Mouse (Mus musculus) gastrocnemius, adult 8-10 months (tissue): Measurements from ENCODE around the gene Cfap45. TPM values are rescaled to one million over a fixed set of nuclear protein-coding genes. Genes with fewer than 3 reads are reported as not detected.

ENCODE experiments used
- DNase-seq, 2 experiments: peaks; one replicate each; pipeline ENCODE4 v3.0.0; 2022; ENCODE audit warnings: low spot score in 2 of 2
- total RNA-seq, 4 experiments: library from RNA; stranded (reverse); gene quantifications; 2 replicates each; pipeline ENCODE4 v1.2.4; 2022

Cfap45 gene
- not detected for total RNA-seq

DNA sequence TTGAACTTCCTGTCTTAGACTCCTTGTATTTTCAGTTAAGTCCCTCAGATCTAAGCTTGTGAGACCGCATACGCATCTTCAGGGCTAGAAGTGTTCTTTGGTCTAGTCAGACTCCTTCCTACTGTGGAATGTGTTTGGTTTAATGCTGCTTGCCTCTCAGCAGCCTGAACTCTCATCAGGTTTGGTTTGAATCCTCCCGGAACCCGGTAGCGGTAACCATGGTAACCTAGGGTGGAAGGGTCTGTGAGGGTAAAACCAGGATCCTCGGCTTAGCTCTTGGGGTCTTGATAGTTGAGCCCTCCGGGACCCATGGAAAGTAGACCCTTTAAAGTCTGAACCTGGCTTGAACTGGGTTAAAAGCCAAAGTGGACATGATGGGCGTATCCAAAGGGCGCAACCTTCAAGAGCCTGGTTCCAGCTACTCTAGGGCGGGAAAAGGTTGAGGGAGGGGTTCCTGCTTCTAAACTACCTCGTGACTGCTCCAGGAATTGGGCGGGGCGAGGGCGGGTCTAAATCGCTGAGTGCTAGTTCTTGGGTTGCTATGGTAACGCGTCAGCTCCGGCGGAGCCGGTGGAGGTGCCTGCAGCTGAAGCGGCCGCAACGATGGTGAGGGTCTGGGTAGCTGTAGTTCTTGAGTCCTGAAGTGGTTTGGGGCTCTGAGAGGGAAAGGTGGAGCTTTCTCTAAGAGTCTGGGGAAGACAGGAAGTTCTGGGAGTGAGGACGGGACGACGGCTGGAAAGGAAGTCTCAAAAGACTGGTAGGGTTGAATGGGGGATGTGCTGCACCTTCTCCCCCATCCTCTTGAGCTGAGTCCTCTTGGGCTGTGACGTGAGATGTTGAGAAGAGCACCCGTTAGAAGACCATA is at the start of gene Cfap45:
Gene Cfap45 (plus strand): TSS at position 226 of the 865 bp plus-strand sequence.
- peak; percentile 43 to 60 for DNase-seq

GRCm38 (mm10) chr1:172472909-172473308 is 47.7 kb upstream of the Cfap45 start:
- DNase-seq, result no peak

GRCm38 (mm10) chr1:172474196-172474595 is 46.4 kb upstream of the Cfap45 start:
- no peak for DNase-seq

GRCm38 (mm10) chr1:172475054-172475741 is 45.4 kb upstream of the Cfap45 start, which contains the start of gene Slamf9:
TSS of gene Slamf9 (plus strand) at chr1:172475358.
- no peak for DNase-seq

DNA sequence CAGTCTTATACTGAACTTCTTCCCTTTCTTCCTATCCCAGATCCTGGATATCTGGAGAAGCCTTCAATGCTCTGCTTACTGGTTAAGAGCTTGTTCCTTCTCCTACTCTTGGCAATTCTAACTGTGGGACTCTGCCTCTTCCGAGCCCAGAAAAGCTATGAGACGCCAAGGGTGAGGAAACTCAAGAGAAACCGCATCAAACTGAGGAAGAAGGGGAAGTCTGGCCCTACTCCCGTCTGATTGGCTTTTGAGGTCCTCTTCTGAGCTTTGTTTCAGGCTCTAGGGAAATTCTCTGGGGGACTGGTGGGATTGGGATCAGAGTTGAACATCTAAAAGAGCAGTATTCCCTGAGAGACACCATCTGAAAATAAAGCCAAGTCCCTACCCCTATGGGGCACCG is 42.6 kb upstream of the Cfap45 start:
- DNase-seq, result no peak

GRCm38 (mm10) chr1:172480376-172480775 is 40.2 kb upstream of the Cfap45 start:
- DNase-seq, result no peak

DNA sequence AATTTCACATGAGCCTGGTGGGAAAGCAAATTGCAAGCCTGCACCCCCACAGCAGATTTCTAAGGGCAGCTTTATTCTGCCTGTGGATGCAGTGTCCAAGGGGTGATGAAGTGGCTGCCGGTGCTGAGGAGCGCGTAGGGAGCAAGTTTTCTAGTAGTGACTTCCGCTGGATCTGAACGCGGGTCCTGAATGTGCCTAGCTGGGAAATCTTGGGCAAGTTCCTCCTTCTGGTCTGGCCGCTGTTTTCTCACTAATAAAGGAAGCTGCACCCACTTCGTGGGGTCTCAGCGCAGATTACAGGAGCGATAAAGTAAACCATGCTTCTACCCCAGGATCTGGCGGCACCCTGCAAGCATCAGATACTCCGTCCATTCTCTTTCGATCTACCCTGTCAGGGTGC is 39.5 kb upstream of the Cfap45 start:
- no peak for DNase-seq

DNA sequence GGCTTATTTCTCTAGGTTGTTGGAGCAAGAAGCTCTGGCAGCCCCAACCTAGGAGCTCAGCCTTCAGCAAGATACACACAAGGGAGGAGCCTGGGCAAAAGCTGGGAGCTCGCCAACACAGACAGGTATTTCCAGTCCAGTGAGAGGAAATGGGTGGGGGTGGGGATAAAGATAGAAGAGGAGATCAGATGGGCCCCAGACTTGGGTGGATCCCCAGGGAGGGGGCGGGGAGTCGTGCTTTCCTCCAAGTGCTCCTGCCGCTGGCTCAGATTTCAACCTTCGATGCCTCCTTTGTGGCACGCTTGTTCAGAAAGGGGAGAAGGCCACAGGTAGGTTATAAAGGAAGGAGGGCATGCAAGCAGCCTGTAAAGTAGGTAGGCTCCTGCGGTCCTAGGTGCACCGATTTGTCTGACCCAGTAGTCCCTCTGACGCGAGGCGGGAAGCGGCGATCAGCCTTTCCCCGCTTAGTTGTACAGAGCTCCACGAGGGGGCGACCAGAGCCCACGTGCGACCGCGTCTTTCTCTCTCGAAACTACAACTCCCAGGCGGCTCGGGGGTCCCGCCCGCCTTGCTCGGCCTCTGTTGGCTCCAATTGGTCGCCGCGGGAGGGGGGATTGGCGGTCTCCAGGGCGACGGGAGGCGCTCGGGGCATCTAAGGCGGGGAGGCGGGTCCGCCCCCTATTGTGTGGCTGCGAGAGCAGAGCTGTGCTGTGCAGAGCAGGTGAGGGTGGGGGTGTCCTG is 38.9 kb upstream of the Cfap45 start, which contains the start of gene Igsf9:
Gene Igsf9 (plus strand): TSS at position 249 of the 741 bp plus-strand sequence.
- peak; percentile 64 to 78 for DNase-seq

DNA sequence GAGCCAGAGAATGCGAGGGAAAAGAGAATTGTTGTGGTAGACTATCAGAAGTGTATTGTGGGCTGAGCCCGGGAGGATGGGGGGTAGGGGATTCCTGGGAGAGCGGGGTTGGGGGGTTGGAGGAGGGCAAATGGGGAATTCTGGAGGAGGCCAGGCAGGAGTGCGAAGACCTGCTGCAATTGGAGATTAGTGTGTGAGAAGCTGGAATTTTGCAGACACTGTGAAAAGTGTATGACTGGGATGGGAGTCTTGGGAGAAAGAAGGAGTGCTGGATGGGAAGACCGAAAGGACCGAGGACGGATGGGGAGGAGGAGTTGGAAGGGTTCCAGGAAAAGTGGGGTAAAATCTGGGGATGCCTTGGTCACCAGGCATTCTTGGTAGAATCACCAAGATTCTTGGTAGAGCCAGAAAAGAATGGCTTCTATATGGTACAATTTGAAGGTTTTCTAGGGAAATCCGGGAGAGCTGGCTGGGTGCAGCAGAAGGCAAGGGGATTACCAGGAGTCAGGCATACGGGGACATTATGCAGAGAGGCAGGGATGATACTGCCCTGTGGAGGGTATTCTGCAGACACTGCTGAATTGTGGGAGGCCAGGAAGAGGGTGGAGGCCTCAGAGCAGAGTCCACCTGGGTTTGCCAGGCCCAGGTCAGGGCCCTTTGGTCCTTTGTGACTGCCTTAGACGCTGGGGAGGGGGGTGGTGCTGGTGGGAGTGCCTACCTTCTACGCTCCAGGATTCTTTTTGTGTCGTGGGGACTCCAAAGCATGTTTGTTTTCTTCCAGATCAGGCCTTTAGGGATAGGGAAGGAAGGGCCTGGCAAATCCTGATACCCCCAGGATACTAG is 37.9 kb upstream of the Cfap45 start:
- DNase-seq, result no peak

DNA sequence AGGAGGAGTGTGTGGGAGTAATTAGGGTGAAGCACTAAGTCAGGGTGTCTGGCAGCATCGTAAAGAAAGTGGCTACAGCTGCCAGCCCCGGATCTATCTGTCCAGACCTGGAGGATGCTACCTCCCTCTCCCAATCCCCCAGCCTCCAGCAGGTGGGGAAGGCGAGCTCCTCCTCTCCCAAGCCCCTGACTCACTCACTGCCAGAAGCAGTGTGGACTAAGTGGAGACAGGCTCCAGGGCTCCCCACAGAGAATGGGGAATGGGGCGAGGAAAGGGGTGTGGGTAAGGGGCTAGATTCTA is 37.3 kb upstream of the Cfap45 start:
- no peak for DNase-seq

DNA sequence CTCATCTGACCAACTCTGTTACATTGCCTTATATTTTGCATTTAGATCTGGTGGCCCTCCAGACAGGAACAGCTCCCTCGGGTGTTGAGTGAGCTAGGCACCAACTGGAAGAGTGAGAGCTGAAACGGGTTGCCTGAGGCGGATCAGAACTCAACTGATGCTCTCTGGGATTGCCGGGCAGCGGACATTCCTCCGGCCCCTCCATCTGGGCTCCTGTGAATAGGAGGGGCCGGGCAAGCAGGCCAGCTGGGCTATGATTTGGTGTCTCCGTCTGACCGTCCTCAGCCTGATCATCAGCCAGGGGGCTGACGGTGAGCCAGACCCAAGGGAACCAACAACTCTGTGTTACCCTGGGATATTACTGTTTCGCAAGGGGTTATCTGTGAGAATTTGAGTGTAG is 36.4 kb upstream of the Cfap45 start:
- DNase-seq, result no peak

DNA sequence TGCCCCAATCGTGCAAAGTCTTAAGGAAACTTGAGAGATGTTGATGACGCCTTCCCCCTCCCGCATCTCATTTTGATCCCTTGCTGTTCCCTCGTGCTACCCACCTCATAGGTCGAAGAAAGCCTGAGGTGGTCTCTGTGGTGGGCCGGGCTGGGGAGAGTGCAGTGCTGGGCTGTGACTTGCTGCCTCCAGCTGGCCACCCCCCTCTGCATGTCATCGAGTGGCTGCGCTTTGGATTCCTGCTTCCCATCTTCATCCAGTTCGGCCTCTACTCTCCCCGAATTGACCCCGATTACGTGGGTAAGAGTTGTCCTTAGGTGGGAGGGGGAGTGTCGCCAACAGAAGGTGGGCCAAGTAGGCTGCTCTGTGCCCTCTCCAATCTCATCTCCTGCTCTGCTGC is 35.9 kb upstream of the Cfap45 start:
- no peak for DNase-seq

DNA sequence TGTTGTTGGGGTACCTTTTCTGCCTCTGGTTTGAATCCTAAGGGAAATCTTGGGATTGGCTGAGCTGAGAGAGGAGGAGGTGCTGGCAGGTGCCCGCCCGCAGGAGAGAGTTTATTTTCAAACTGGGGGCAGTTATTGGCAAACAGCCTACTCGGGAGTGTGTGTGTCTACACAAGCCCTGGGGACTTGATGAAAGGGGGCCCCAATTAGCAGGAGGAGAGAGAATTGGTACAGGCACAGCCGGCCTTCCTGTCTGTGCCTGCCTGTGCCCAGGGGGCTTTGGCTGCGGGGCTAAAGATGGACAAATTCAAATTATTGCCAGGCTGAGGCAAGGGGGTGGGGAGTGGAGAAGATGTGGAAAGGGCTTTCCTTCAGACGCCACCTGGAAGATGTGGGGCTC is 34.8 kb upstream of the Cfap45 start:
- DNase-seq, result no peak

- no peak for DNase-seq
Observed at GRCm38 (mm10) chr1:172486236-172486635, 34.4 kb upstream of the Cfap45 start.

DNA sequence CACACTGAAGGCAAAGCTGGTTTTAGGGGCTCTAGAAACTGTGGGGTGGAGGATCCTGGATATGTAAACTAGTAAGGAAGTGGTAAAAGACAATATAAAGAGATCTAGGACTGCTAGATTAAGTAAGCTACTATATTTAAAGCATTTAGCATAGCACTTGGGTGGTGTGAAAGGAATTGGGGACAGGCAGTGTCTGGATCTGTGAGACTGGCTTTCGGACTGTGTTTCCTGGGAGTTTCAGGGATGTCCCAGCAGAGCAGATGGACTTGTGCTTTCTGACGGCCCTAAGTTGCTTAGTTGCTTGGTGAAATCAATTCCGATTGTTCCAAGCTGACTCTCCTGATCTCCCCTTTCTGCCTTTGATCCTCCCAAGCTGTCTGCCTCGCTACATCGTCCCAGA is 34.0 kb upstream of the Cfap45 start:
- DNase-seq, result no peak

DNA sequence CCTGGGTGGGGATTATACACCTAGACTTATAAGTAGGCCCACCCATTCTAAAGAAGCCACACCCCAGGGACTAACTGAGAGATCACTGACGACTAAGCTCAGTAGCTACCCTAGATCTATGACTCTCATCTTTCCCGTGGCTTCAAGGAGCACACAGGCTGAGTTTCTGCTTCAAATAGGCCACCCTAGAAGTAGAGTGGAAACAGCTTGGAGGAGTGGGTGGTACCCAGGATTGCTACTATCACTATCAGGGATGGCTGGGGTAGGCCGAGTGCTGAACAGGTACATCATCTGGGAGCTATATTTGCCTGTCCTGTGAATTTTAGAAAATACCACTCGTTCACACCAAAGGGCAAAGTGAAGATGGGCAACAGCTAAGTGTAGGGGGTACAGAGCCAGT is 32.7 kb upstream of the Cfap45 start:
- DNase-seq, result no peak

GRCm38 (mm10) chr1:172488831-172489230 is 31.8 kb upstream of the Cfap45 start:
- DNase-seq, result no peak

GRCm38 (mm10) chr1:172489585-172490250 is 30.9 kb upstream of the Cfap45 start:
- no peak for DNase-seq

DNA sequence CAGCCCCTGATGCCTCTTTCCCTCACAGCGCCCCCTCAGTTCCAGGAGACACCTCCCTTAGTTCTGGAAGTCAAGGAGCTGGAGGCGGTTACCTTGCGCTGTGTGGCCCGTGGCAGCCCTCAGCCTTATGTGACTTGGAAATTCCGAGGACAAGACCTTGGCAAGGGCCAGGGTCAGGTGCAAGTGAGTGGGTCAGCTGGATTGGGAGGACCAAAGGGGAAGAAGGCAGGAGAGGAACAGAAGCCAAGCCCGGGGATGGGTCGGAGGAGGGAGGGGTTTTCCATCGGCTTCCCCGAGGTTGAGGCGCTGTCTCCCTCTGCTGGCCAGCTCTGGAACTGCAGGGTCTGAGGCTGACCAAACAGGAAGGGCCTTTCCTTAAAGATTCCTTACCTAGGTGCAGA is 30.3 kb upstream of the Cfap45 start:
- DNase-seq, result peak; percentile 70 to 71

- DNase-seq, result no peak
Observed at GRCm38 (mm10) chr1:172492047-172492446, 28.6 kb upstream of the Cfap45 start.

- DNase-seq, result no peak
Observed at GRCm38 (mm10) chr1:172493516-172493915, 27.1 kb upstream of the Cfap45 start.
